Comparison of ENCODE assay signal across 17 mouse cellular contexts in genomic region chr8:42324663-42325062, GRCm38 (mm10).
DNase-seq lines count a peak whose midpoint lies in the region.
"Had no signal": no experiment of that assay in that cellular context is flagged by ENCODE, and none has a peak within 500 bp of the region (broad histone marks: within the 10 kb centered on the region; RNA-seq: fewer than 3 reads in every experiment).

No protein-coding gene starts in this region.

- peak; percentile 6 to 7 for DNase-seq in cerebellum, postnatal 10 days
- no peak for DNase-seq in cerebellum, adult 9-11 months
- DNase-seq in lung, postnatal 36 days, result peak; percentile 16
- DNase-seq in lung, postnatal 25 days (ENCODE audit: low spot score), result no peak
- peak; percentile 37 to 68 for DNase-seq in layer of hippocampus, adult 18-20 months (ENCODE audit: low spot score in 2 of 2)
- DNase-seq in layer of hippocampus, postnatal 36 days, result peak; percentile 35 to 44
- DNase-seq in retina, embryonic 14.5 days (ENCODE audit: low spot score), result no peak
- DNase-seq in heart, postnatal 14 days, result no peak
- DNase-seq: adrenal gland, adult 8-10 months; cerebellum, adult 11 months; cerebellum, postnatal 25 days; embryo, embryonic 11 days; gastrocnemius, adult 2 months; liver, embryonic 13.5 days; lung, embryonic 14.5 days; retina, postnatal 1 day; thymus, postnatal 25 days had no signal

- intact Hi-C loops in heart, postnatal 14 days (cut with DNase I), result no loop called here

Comparison
In these comparisons a context has a peak if more than half of its experiments do, and no peak if none do; other contexts are left out.
1. DNase-seq: peak in cerebellum, postnatal 10 days (2 of 2), lung, postnatal 36 days (single experiment), layer of hippocampus, adult 18-20 months (2 of 2) and layer of hippocampus, postnatal 36 days (2 of 2); none in cerebellum, adult 9-11 months (single experiment), lung, postnatal 25 days (single experiment), retina, embryonic 14.5 days (single experiment) and heart, postnatal 14 days (0 of 2).